Mouse (Mus musculus) large intestine, adult 2 months (tissue): ENCODE results near the gene Zfp398. TPM values are rescaled to one million over a fixed set of nuclear protein-coding genes. Genes with fewer than 3 reads are reported as not detected.

Source experiments
- DNase-seq: peaks from one replicate; pipeline ENCODE4 v3.0.0-alpha.2; 2012; ENCODE audit warnings: low read depth, low spot score
- WGBS: fragments of 180-500 bp; shearing (Covaris S2); methylation state at CpG from one replicate; pipeline ENCODE4 v1.1.7; 2018; 5-methylcytosine and 5-hydroxymethylcytosine counted together
- polyA plus RNA-seq: library from polyadenylated mRNA; depleted of rRNA; stranded (reverse); fragments of >200 nt; gene quantifications from 2 replicates; pipeline ENCODE4 v1.2.3, GENCODE M21; 2012; rRNA removed

The Zfp398 gene
- polyA plus RNA-seq = 3.5 and 6.4 TPM in 2 replicates

GRCm38 (mm10) chr6:47835482-47835983 is at the start of gene Zfp398:
Zfp398 (plus strand) TSS chr6:47835661.
- WGBS = under 1% methylated on average over 52 of the region's 52 CpGs
- peak; percentile 61 for DNase-seq

GRCm38 (mm10) chr6:47787941-47788736 is 47.3 kb upstream of the Zfp398 start:
- WGBS = under 1% methylated on average over 18 of the region's 18 CpGs

GRCm38 (mm10) chr6:47788821-47789220 is 46.6 kb upstream of the Zfp398 start:
- WGBS = 7% methylated on average over 3 of the region's 3 CpGs
- DNase-seq = no peak

More at GRCm38 (mm10) chr6:47787941-47788736, 47.3 kb upstream of the Zfp398 start:
- DNase-seq = no peak

- 32% methylated on average over 2 of the region's 2 CpGs for WGBS
- DNase-seq = no peak
Observed at GRCm38 (mm10) chr6:47790745-47791144, 44.7 kb upstream of the Zfp398 start.

DNA sequence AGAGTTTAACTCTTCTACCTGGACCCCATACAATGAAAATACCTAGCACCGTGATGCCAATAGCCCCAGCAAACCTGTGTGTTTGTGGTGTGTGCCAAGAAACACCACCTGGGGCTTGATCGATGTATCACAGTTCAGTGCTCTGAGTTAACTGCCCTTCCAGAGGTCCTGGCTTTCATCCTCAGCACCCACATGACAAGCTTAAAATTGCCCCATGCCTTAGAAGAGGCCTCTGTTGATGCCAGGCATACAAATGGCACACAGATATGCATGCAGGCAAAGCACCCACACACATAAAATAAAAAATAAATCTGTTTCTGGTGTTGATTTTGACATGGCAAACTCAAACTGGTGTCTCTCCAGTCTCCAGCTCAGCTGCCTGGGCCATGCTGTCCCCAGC is 42.9 kb upstream of the Zfp398 start:
- whole genome bisulfite sequencing = 89% methylated on average over 2 of the region's 2 CpGs
- no peak for DNase-seq

- no peak for DNase-seq
- 61% methylated on average over 5 of the region's 5 CpGs for WGBS
Observed at GRCm38 (mm10) chr6:47793284-47793683, 42.2 kb upstream of the Zfp398 start.

GRCm38 (mm10) chr6:47794106-47794830 is 41.2 kb upstream of the Zfp398 start:
- no peak for DNase-seq
- WGBS = 62% methylated on average over 10 of the region's 10 CpGs

DNA sequence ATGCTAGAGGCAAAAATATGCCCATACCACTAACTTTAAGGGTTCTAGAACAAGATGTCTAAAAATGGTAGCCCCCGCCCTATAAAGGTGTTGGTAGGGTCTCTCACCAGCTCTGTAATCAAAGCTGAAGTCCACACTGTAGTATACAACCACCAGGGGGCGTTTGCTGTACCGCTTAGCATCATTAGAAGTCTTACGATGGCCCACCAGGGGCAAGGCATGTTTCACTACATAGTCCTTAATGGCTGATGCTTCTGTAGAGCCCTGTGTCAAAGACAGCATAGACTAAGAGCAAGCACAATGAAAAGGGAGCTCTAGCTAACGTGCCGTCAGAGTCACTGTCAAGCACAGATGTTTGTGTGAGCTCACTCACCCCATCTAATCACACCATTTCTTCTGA is 36.4 kb upstream of the Zfp398 start:
- DNase-seq = no peak
- WGBS = 50% methylated on average over 6 of the region's 6 CpGs

- WGBS = 66% methylated on average over 2 of the region's 2 CpGs
- DNase-seq = no peak
Observed at GRCm38 (mm10) chr6:47805520-47805919, 29.9 kb upstream of the Zfp398 start.

- no peak for DNase-seq
- 84% methylated on average over 2 of the region's 2 CpGs for WGBS
Observed at GRCm38 (mm10) chr6:47807419-47807818, 28.0 kb upstream of the Zfp398 start.

GRCm38 (mm10) chr6:47808545-47808944 is 26.9 kb upstream of the Zfp398 start:
- WGBS = 78% methylated on average over 5 of the region's 5 CpGs
- no peak for DNase-seq

GRCm38 (mm10) chr6:47809053-47809452 is 26.4 kb upstream of the Zfp398 start:
- WGBS = 75% methylated on average over 4 of the region's 4 CpGs
- no peak for DNase-seq

- DNase-seq = no peak
- WGBS = 62% methylated on average over 2 of the region's 2 CpGs
Observed at GRCm38 (mm10) chr6:47810181-47810580, 25.3 kb upstream of the Zfp398 start.

DNA sequence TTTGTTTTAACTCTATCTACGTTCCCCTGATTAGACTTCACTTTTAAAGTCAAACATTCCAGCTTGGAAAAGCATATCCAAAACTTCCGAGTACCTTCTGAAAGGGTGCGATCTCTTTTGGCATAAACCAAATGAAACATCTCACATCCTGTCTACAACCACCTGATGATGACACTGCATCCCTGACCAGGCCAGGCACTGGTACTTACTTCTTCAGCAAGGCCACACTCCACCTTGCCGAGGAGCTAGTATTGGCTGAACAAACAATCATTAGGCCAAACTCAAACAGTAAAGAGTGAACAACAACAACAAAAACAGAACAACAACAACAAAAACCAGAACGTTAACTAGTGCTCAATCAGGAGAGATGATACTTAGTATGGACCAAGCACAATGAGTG is 24.1 kb upstream of the Zfp398 start:
- DNase-seq = no peak
- WGBS = 35% methylated on average over 5 of the region's 5 CpGs

DNA sequence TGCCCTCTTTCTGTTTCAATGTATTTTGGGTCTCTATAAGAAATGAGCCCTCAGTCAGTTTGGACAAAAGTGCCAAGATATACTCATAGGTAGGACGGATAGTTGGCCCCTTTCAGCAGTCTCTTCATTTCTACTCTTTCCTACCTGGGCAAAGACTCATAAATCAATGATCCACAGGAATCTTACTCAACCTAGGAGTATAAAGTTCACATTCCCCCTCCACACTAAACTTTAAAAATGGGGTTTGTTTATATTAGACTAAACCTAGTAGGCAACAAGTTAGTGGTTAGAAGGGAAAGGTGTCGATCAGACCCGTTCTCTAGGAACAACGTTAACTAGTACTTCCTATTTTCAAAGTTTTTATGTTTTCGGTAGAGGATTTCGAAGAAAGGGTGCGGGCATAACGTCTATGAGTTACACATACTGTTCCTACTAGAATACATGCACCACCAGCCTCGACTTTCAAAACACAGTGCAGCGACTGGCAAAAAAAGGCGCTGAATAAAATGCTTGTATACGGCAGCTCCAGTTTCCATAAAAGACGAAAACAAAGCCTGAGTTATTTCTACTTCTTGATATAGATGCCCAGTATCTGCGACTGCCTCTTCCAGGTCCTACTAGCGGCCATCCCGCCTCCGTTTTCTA is 23.1 kb upstream of the Zfp398 start:
- no peak for DNase-seq
- under 1% methylated on average over 17 of the region's 17 CpGs for WGBS

GRCm38 (mm10) chr6:47813257-47813878 is 22.1 kb upstream of the Zfp398 start, which contains the start of gene Pdia4:
Pdia4 (minus strand) TSS chr6:47813430.
- WGBS = under 1% methylated on average over 44 of the region's 44 CpGs
- DNase-seq = peak; percentile 92

DNA sequence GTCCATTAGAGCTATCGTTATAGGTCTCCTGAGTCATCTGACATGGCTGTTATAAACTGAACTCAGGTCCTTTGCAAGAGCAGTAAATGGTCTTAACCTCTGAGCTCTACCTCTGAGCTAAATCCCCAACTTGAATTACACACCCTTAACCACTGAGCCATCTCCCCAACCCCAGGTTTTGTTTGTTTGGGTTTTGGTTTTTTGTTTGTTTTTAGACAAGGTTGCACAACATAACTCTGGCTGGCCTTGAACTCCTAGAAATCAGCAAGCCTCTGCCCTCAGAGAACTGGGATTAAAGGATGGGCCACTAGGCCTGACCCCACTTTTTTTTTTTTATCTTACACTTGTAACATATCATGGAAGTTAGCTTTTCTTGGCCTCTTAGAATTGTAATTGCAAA is 19.3 kb upstream of the Zfp398 start:
- WGBS = 47% methylated on average over 1 of the region's 1 CpGs
- no peak for DNase-seq

GRCm38 (mm10) chr6:47818721-47819120 is 16.7 kb upstream of the Zfp398 start:
- DNase-seq = no peak
- WGBS = 90% methylated on average over 8 of the region's 8 CpGs

- DNase-seq = no peak
- WGBS = 92% methylated on average over 23 of the region's 23 CpGs
Observed at GRCm38 (mm10) chr6:47819626-47820325, 15.7 kb upstream of the Zfp398 start.
